Mouse (Mus musculus) testis, adult 2 months (tissue): ENCODE measurements around the gene Rogdi.

ENCODE experiments used
- CTCF ChIP-seq: fragments of 200-500 bp; IDR thresholded peaks from 2 replicates; pipeline ENCODE4 v1.5.1; 2012; ENCODE audit warnings: low read depth, mild to moderate bottlenecking, inconsistent platforms, low read length, moderate library complexity; ENCODE audit not compliant: control insufficient read depth, insufficient read depth, insufficient replicate concordance
- POLR2A ChIP-seq: fragments of 200-500 bp; IDR thresholded peaks from 2 replicates; pipeline ENCODE4 v1.6.1; 2012; ENCODE audit warnings: low read depth, mild to moderate bottlenecking, inconsistent platforms, low read length, moderate library complexity; ENCODE audit not compliant: control insufficient read depth

DNA sequence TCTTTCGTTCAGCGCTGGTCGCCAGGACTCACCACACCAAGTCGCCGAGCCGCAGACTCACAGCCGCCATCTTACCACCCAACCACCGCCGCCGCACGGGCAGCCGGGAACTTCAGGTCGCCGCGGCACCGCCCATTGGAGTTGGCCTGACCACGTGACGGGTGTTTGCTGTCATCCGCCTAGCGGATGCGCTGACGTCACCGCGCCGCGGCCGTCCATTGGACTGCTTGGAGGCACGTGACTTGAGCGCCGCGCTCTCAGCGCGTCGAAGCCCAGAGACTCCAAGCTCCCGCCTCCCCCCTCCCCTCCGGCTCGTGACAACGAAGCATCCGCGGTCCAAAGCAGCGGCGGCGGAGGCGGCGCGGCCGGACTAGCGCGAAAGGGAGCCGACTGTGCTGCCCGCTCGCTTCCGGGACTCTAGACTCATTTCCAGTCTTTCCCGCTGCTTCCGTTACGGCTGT lies 36.5 kb upstream of the Rogdi start, which contains the start of the genes Glyr1 and Ubn1:
- TF ChIP-seq CTCF (no peak), POLR2A (peak; percentile 98)
